24 mouse cellular contexts compared by ENCODE assay signal in the genomic region with DNA sequence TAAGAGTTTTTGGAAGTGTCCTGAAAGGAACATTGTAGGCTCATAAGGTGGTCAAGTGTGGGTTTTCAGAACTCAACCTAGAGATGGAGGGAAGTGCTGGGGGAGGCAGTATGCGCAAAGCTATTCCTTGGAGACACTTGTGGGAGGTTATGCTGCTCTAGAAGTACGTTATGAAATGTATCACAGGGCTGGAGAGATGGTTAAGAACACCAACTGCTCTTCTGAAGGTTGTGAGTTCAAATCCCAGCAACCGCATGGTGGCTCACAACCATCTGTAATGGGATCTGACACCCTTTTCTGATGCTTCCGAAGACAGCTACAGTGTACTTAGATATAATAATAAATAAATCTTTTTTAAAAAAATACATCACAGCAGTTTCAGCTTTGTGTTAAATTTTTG. TPM values are rescaled to one million over a fixed set of nuclear protein-coding genes. Genes with fewer than 3 reads are reported as not detected.
"Had no signal": no experiment of that assay in that cellular context is flagged by ENCODE, and none has a peak within 500 bp of the region (broad histone marks: within the 10 kb centered on the region; RNA-seq: fewer than 3 reads in every experiment).

No protein-coding gene starts in this region.

- H3K9me3 ChIP-seq: lung, embryonic 15.5 days; megakaryocyte, embryonic 14.5 days; midbrain, embryonic 12.5 days; neural tube, embryonic 13.5 days; neural tube, embryonic 15.5 days had no signal

- DNase-seq: liver, postnatal 0 days; lung, adult 2 months; lung, postnatal 14 days; lung, postnatal 36 days; midbrain, embryonic 14.5 days; retina, postnatal 1 day; right cerebral cortex, adult 18-20 months; right cerebral cortex, postnatal 25 days; right cerebral cortex, postnatal 4 days; spleen, adult 18-20 months; thymus, adult 18-20 months; thymus, postnatal 14 days; thymus, postnatal 36 days had no signal

- H3K27ac ChIP-seq: lung, embryonic 15.5 days; macrophage; neural tube, embryonic 13.5 days; neural tube, embryonic 15.5 days had no signal

- H3K4me2 ChIP-seq: lung, embryonic 15.5 days; midbrain, embryonic 12.5 days; neural tube, embryonic 13.5 days; neural tube, embryonic 15.5 days had no signal

- H3K27me3 ChIP-seq: lung, embryonic 15.5 days; megakaryocyte, embryonic 14.5 days; midbrain, embryonic 12.5 days; neural tube, embryonic 13.5 days; neural tube, embryonic 15.5 days had no signal

- H3K4me3 ChIP-seq: lung, embryonic 15.5 days; megakaryocyte, embryonic 14.5 days; midbrain, embryonic 12.5 days; myocyte; neural tube, embryonic 13.5 days; neural tube, embryonic 15.5 days had no signal

- H3K9ac ChIP-seq: liver, postnatal 0 days; lung, embryonic 15.5 days; midbrain, embryonic 12.5 days; neural tube, embryonic 13.5 days; neural tube, embryonic 15.5 days had no signal

- ATAC-seq: liver, postnatal 0 days; lung, postnatal 0 days; midbrain, embryonic 16.5 days had no signal

RNA-seq across cellular contexts. Expression of a gene that starts 34.2 kb away (rescaled TPM):
- total RNA-seq: megakaryocyte progenitor cell, adult 5-6 weeks had no signal
- polyA plus RNA-seq: lung, embryonic 15.5 days; macrophage; small intestine, adult 2 months had no signal
